Mouse (Mus musculus) splenic B cell, adult 2 months (primary cell): Measurements from ENCODE around the gene Lrrc10b.

Source experiments
- DNase-seq: peaks from one replicate; pipeline ENCODE4 v3.0.0-alpha.2; 2011; ENCODE audit warnings: low read depth, low spot score
- H3K27me3 ChIP-seq: 2 replicates; pipeline ENCODE4 v1.6.1; 2012; ENCODE audit warnings: mild to moderate bottlenecking, low read length, moderate library complexity, mixed read lengths; ENCODE audit not compliant: control insufficient read depth, poor library complexity, insufficient read depth, severe bottlenecking
- H3K36me3 ChIP-seq: 2 replicates; pipeline ENCODE4 v1.6.1; 2012; ENCODE audit warnings: mild to moderate bottlenecking, low read length, moderate library complexity, mixed read lengths; ENCODE audit not compliant: control insufficient read depth, poor library complexity, insufficient read depth, severe bottlenecking

Gene Lrrc10b

GRCm38 (mm10) chr19:10458096-10458495, 823 bp upstream of the Lrrc10b start:
- H3K27me3 ChIP-seq, result peaks cover 2% of the 10 kb centered on the region; the same call in 1 of the 2 replicates
- no peaks in the 10 kb centered on the region; the same call in 1 of the 2 replicates for H3K36me3 ChIP-seq
- no peak for DNase-seq

GRCm38 (mm10) chr19:10457484-10457800, 169 bp upstream of the Lrrc10b start:
- Histone ChIP-seq H3K36me3 (no peaks in the 10 kb centered on the region; the same call in 1 of the 2 replicates), H3K27me3 (peaks cover 2% of the 10 kb centered on the region; the same call in 1 of the 2 replicates)
- DNase-seq, result peak; percentile 25

- no peaks in the 10 kb centered on the region; the same call in 1 of the 2 replicates for H3K36me3 ChIP-seq
- peaks cover 2% of the 10 kb centered on the region; the same call in 1 of the 2 replicates for H3K27me3 ChIP-seq
- no peak for DNase-seq
Observed at GRCm38 (mm10) chr19:10455437-10455806, 1.9 kb downstream of the Lrrc10b start.

- Histone ChIP-seq H3K27me3 (peaks cover 2% of the 10 kb centered on the region; the same call in 1 of the 2 replicates), H3K36me3 (no peaks in the 10 kb centered on the region; the same call in 1 of the 2 replicates)
- no peak for DNase-seq
Observed at GRCm38 (mm10) chr19:10454718-10455436, 2.4 kb downstream of the Lrrc10b start.

GRCm38 (mm10) chr19:10449708-10450107, 7.6 kb downstream of the Lrrc10b start:
- no peaks in the 10 kb centered on the region for H3K36me3 ChIP-seq
- no peaks in the 10 kb centered on the region for H3K27me3 ChIP-seq
- DNase-seq, result peak; percentile 82

GRCm38 (mm10) chr19:10449190-10449589, 8.1 kb downstream of the Lrrc10b start:
- no peaks in the 10 kb centered on the region for H3K36me3 ChIP-seq
- no peak for DNase-seq
- no peaks in the 10 kb centered on the region for H3K27me3 ChIP-seq

- no peak for DNase-seq
- Histone ChIP-seq H3K36me3 (no peaks in the 10 kb centered on the region), H3K27me3 (no peaks in the 10 kb centered on the region)
Observed at GRCm38 (mm10) chr19:10448275-10448674, 9.0 kb downstream of the Lrrc10b start.

- DNase-seq, result no peak
- Histone ChIP-seq H3K27me3 (no peaks in the 10 kb centered on the region), H3K36me3 (no peaks in the 10 kb centered on the region)
Observed at GRCm38 (mm10) chr19:10444685-10445369, 12.4 kb downstream of the Lrrc10b start.

GRCm38 (mm10) chr19:10437521-10437920, 19.8 kb downstream of the Lrrc10b start:
- no peak for DNase-seq

GRCm38 (mm10) chr19:10436726-10437125, 20.5 kb downstream of the Lrrc10b start:
- no peak for DNase-seq
- no peaks in the 10 kb centered on the region for H3K27me3 ChIP-seq

More at GRCm38 (mm10) chr19:10437521-10437920, 19.8 kb downstream of the Lrrc10b start:
- no peaks in the 10 kb centered on the region for H3K36me3 ChIP-seq
- no peaks in the 10 kb centered on the region for H3K27me3 ChIP-seq

GRCm38 (mm10) chr19:10435908-10436307, 21.4 kb downstream of the Lrrc10b start:
- peak; percentile 72 for DNase-seq

More at GRCm38 (mm10) chr19:10436726-10437125, 20.5 kb downstream of the Lrrc10b start:
- H3K36me3 ChIP-seq, result no peaks in the 10 kb centered on the region

GRCm38 (mm10) chr19:10434927-10435326, 22.3 kb downstream of the Lrrc10b start:
- no peaks in the 10 kb centered on the region for H3K27me3 ChIP-seq
- H3K36me3 ChIP-seq, result no peaks in the 10 kb centered on the region
- no peak for DNase-seq

More at GRCm38 (mm10) chr19:10435908-10436307, 21.4 kb downstream of the Lrrc10b start:
- Histone ChIP-seq H3K36me3 (no peaks in the 10 kb centered on the region), H3K27me3 (no peaks in the 10 kb centered on the region)

- H3K36me3 ChIP-seq, result no peaks in the 10 kb centered on the region
- no peaks in the 10 kb centered on the region for H3K27me3 ChIP-seq
- DNase-seq, result no peak
Observed at GRCm38 (mm10) chr19:10433879-10434540, 23.3 kb downstream of the Lrrc10b start.

GRCm38 (mm10) chr19:10433225-10433624, 24.0 kb downstream of the Lrrc10b start:
- Histone ChIP-seq H3K27me3 (no peaks in the 10 kb centered on the region), H3K36me3 (no peaks in the 10 kb centered on the region)
- DNase-seq, result no peak

- DNase-seq, result no peak
- Histone ChIP-seq H3K27me3 (no peaks in the 10 kb centered on the region), H3K36me3 (no peaks in the 10 kb centered on the region)
Observed at GRCm38 (mm10) chr19:10431841-10432240, 25.4 kb downstream of the Lrrc10b start.
